Mouse (Mus musculus) adrenal gland, postnatal 10 days (tissue): ENCODE measurements around the gene Spag16. TPM values are rescaled to one million over a fixed set of nuclear protein-coding genes. Genes with fewer than 3 reads are reported as not detected.

ENCODE experiments used
- DNase-seq: peaks from one replicate; pipeline ENCODE4 v3.0.0; 2021; ENCODE audit warnings: mixed read lengths
- total RNA-seq, 2 experiments: library from RNA; stranded (reverse); gene quantifications; 2 replicates each; pipeline ENCODE4 v1.2.3; 2021

Spag16 gene
- total RNA-seq, 2 experiments from 2014 or later, result not detected

- DNase-seq, result no peak
Observed at GRCm38 (mm10) chr1:70082208-70082878, 255.6 kb downstream of the Spag16 start.

DNA sequence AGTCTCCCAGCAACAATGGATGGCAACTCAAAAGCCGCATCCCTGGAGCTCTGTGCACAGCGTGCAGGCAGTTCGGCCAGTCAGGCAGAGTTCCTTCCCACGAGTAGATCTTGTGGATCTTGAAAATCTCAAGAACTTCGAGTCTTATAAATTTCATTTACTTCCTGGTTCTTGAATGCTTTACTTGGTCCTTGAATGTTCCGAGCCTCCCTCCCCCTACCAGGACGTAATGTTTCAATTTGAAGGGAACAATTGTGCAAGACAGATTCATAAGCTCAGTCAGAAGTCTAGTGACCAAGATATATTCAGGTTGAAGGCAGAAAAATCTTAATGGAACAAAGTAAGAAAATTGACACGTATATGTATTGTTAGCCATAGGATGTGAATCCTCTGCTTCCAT lies 277.9 kb downstream of the Spag16 start:
- no peak for DNase-seq

- no peak for DNase-seq
Observed at GRCm38 (mm10) chr1:70116212-70116982, 289.6 kb downstream of the Spag16 start.

GRCm38 (mm10) chr1:70128035-70128434 lies 301.3 kb downstream of the Spag16 start:
- DNase-seq, result peak; percentile 44

- DNase-seq, result no peak
Observed at GRCm38 (mm10) chr1:70135547-70135946, 308.8 kb downstream of the Spag16 start.

DNA sequence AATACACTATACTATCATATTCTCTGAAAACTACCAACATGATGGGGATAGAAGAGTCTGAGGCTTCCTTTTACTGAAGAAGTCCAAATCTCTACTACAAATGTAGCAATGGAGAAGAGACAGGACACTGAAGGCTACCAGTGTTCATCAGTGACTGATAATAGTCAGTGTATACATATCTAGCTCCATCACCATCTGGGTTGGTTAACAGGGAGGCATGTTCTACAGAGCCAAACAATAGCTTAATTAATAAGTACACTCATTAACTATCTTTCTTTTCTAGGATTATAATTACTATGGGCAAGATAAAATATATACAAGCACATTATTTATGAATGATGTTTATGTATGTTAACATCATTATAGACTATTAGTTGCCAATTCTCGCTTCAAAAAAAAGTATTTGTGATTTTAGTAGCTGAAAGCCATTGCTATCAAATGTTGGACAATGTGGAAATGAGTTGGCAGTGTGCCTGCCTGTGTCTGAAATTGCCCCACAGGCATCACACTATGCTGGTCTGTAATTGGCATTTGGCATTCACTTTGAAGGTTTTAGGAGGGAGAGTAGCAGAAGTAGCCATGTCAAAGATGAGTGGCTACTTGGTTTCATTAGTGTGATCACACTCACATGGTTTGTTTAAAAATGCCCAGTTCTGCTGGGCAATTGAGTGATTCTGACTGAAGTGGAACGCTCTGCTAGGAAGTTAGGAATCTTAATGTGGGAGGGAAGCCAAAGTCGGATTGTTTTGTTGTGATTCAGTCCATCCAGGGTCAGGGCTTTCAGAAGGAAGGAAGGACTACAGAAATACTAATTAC lies 338.8 kb downstream of the Spag16 start:
- DNase-seq, result peak; percentile 24

GRCm38 (mm10) chr1:70180123-70180741 lies 353.5 kb downstream of the Spag16 start:
- DNase-seq, result no peak

GRCm38 (mm10) chr1:70264815-70265214 lies 438.0 kb downstream of the Spag16 start:
- DNase-seq, result no peak

- DNase-seq, result no peak
Observed at GRCm38 (mm10) chr1:70265920-70266505, 439.2 kb downstream of the Spag16 start.

DNA sequence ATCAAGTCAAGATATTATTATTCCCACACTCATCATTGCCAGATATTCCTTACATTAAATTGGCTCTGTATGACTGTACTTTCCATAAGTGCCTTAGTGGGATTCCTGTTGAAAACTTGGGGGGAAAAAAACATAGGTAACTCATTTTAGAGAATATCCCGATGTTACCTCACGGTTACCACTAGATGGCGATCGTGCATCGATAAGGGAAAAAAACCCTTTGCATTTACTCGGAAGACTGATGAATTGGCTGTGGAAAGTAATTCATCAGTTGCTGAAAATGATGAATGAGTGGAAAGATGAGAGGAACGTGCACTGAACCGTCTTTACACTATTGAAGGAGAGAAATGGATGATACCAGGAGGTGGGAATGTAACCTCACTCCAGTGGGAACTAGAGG lies 443.4 kb downstream of the Spag16 start:
- DNase-seq, result peak; percentile 18

GRCm38 (mm10) chr1:70272753-70273152 lies 446.0 kb downstream of the Spag16 start:
- DNase-seq, result no peak

DNA sequence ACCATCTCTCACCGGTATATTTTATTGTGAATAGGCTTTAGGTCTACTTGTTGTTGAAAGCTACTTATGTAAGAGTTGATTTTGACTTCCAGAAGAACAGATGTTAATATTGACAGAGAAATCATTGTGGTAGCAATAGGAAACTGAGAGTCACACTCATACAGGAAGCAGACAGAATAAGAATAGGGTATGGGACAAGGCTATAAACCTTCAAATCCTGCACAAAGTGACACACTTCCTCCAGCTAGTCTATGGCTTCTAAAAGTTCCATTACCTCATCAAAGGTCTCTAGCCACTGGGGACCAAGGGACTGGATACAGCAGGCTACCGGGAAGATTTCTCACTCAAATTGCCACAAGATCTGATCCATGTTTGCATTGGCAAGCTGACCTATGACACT lies 452.5 kb downstream of the Spag16 start:
- no peak for DNase-seq

DNA sequence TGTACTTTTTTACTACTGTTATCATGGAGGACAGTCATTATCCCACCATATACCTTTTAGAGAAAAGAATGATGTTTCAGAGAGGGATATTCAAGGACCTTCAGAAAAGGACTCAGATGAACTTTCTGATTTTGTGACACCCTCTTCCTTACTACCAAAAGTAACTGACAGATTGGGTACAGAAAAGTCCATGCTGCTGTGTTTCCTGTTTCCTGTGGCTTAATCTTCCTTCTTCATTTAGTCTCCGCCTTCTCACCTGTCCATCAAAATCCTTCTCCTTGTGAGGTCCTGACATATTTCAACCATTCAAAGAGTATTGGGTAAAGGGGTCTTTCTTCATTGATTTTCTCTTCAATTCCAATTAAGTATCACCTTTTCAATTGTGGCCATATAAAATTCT lies 456.6 kb downstream of the Spag16 start:
- no peak for DNase-seq

DNA sequence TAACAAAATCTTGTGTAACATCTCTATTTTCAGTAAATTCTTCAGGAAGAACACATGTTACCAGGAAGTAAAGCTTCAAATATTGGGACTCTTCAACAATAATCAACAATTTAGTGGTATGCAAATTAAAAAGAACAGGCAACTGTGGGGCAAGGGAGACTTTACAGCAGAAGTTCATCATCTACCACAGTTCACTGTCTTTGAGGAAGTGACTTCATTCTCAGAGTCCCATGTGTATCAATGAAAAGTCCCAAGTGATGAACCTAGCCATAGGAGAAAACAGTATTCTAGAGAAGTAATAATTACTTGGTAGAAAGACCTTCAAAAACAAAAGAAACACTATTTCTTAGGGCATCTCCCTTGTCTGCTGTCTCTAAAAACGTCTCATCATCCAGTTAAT lies 457.4 kb downstream of the Spag16 start:
- no peak for DNase-seq

DNA sequence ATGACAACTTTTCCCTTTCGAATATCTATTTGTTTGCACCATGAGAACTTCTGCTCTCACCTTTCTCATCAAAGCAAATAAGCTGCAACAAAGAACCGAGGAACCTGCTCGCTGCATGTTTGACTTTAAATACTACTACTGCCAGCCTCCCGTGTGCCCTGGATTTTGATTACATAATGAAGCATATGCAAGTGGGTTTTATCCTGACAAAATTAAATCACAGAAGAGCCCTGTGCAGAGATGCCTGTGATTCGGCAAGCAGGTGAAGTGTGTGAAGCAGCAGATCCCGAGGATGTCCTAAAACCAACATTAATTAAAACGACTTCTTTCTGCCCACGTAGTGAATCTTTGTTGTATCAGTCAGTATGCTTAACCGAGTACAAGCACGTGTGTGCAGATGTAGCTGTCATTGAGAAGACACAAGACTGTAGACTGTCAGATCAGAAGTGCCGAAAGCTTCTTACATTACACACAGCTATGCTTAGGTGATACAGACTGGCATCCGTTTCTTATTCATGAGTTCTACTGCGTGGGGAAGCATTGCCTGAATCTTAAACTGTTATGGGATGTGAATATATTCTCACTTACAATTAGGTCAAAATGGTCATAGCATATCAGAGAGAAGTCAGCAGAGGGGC lies 489.5 kb downstream of the Spag16 start:
- no peak for DNase-seq

DNA sequence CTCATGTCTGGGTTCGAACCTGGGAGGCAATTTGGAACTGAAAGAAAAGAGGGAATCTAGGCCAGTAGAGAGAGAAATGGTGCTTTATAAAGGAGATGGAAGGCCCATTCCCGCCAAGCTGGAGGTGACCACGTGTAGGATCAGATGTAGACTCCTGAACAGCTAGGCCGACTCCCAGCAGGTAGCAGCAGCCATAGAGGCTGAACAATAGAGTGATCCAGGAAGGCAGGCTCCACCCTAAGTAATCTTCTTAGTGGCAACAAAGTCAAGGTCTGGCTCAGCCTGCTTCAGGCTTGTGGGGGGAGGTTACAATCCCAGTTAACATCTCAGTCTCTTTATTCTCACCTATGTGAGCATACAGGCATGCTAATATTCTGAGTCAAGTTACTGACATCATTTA lies 494.2 kb downstream of the Spag16 start:
- DNase-seq, result no peak

DNA sequence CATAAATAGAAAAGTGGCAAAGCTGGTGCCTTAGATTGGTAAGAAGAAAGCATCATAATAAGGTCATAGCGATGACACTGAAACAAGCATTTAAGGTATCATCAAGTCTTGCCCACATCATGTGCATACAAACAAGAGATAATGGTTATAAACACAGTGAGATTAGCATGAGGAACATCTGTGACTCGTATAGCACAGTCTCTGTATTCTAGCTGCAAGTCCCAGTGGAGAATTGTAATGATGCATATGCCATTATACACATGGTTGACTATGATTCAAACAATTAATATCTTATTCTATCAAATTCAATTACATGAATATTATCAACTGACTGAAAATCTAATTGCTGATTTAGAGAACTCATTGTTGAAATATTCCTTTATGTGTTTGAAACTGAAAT lies 519.4 kb downstream of the Spag16 start:
- DNase-seq, result no peak

DNA sequence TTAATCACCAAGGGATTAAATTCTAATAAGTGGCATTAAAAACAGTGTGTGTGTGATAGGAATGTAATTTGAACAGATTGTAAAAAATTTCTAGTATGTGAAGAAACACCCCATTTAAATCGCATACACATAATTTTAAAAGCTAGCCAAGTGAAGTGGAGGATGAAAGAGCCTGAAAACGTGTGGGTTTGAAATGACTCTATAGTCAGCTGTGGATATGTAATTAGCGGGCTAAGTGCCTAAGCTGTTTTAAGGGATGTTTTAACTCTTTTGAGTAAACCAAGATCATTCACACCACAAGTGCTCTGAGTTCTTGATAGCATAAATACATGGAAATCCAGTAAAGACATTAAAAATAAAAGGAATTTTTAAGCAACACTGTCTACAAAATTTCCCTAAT lies 524.6 kb downstream of the Spag16 start:
- DNase-seq, result no peak

DNA sequence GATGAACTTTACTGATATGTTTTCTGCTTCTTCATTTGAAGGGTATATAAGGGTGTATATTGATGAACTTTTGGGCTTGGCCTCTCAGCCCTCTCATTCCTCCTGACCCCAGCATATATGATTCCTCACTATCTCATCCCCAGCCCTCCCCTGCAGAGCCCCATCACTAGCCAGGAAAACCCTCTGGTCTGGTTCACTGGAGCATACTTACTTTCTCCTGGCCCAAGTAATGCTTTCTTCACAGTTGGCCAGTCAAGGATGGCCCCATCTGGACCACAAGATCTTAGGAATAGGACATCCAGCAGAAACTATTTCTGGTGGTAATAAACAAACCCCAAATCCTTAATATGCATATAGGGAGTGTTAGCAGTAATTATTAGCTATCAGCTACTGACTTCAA lies 527.2 kb downstream of the Spag16 start:
- no peak for DNase-seq

- no peak for DNase-seq
Observed at GRCm38 (mm10) chr1:70371721-70372120, 545.0 kb downstream of the Spag16 start.

DNA sequence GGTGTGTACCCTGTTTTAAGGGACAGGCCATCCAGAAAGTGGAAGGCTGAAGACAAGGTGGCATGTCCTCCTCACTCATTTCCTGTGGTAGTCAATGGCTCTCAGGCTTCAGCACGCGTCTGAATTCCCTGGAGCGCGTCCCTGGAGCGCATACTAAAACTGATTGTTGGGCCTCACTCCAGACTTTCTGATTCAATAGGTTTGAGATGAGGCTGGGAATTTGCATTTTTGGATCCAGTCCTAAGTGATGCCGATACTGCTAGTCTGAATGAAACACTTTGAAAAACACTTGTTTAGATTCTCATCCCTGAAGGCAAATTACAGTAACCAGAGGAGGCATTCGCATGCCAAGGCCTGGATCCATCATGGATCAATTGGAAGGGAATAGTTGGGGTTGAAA lies 553.3 kb downstream of the Spag16 start:
- DNase-seq, result no peak
